Mouse (Mus musculus): ENCODE results near the gene Gm39115. TPM values are rescaled to one million over a fixed set of nuclear protein-coding genes. Genes with fewer than 3 reads are reported as not detected.
A peak's percentile ranks its signal among the peaks of the same experiment; 100 is the strongest.
"Not testable (repeated sequence)": the region's sequence is repeated elsewhere in the genome, so short reads cannot be mapped to it uniquely, and the experiment has no call there.

Gm39115 gene
- polyA plus RNA-seq (2016; fragmentation: Nextera tagmentation; extraction: Ambion mirVana), result not detected in 2 replicates

DNA sequence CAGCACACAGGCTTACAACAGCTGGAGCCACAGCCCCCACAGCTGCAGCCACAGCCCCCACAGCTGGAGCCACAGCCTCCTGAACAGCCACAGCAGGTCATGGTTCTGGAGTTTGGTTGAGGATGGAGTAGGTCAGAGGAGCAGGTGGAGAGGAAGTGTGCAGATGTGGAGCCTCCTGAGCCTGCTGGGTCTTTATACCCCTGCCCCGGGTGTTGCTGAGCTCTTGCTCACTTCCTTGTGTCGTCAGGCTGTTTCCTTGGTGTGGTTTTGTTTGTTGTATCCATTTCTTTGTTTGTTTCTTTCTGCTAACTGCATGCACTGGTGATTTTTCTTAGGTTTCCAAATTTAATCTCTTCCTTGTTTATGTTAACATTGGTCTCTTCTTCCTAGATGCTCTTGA lies at the start of gene Gm39115:
Gm39115 (minus strand) TSS at position 101 of the 400 bp plus-strand sequence.
- not testable (repeated sequence) for H3K4me1 ChIP-seq; DNase-seq (ENCODE audit: low spot score); H3K9me3 ChIP-seq; H3K36me3 ChIP-seq (replicated peaks); H3K27me3 ChIP-seq (replicated peaks; ENCODE audit: low read depth, poor library complexity, severe bottlenecking); H3K4me3 ChIP-seq; H3K27ac ChIP-seq (replicated peaks)
- WGBS, result 54% methylated on average over 2 of the region's 2 CpGs

DNA sequence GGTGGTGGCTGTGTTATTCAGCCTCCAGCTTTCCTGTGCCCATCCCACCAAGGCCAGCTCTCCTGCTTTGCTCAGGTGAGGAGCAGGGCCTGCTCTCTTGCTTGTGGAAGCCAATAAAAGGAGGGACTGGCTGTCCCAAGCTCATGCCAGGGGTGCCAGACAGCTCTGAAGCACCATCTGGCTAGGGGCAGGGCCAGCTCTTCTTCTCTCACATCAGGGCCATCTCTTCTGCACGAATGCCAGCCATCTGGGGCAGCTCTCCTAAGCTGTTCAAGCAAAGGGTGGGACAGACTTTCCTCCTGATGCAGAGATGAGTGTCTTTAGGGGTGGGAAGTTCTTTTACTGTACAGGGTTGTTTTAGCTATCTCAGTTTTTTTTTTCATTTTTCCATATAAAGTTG lies 45.2 kb upstream of the Gm39115 start:
- H3K4me3 ChIP-seq, result no peak overlapping the region
- H3K9me3 ChIP-seq, result no peaks in the 10 kb centered on the region
- DNase-seq (ENCODE audit: low spot score), result no peak
- H3K36me3 ChIP-seq (replicated peaks), result no peaks in the 10 kb centered on the region
- H3K4me1 ChIP-seq, result no peaks in the 10 kb centered on the region
- 49% methylated on average over 1 of the region's 1 CpGs for WGBS
- H3K27me3 ChIP-seq (replicated peaks; ENCODE audit: low read depth, poor library complexity, severe bottlenecking), result no peaks in the 10 kb centered on the region
- no peak overlapping the region for H3K27ac ChIP-seq (replicated peaks)

DNA sequence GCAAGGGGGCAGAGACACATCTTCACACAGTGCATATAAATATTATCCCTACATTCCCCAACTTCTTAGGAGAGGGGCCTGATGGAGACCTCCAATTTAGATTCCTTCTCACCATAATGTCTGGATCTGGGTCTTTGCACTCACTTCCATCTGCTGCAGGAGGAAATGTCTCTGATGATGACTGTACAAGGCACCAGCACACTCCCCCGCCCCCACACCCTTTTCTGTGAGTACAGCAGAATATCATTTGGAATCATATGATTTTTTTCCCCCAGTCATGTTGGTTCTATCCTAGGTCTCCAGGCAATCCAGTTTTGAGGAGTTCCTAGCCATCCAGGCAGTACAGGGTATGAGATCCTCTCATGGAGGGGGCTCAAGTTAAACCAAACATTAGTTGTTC lies 42.9 kb upstream of the Gm39115 start:
- no peaks in the 10 kb centered on the region for H3K4me1 ChIP-seq
- no peak for DNase-seq (ENCODE audit: low spot score)
- 73% methylated on average over 1 of the region's 1 CpGs for WGBS

DNA sequence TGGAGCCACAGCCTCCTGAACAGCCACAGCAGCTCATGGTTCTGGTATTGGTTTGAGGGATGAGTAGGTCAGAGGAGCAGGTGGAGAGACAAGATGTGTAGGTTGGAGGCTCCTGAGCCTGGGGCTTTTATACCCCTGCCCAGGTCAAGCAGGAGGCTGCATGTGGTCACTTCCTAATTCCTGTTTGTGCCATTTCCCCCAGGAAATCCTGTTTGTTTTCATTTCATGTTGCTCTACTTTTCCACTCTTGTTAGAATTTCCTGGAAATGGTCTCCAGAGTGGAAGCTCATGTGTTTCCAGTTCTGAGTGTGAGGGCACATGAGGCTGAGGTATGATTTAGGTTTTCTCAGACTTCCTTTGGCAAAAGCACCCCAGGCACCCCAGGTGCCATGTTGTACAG lies 40.1 kb upstream of the Gm39115 start, which contains the start of gene Krtap5-2:
Krtap5-2 (minus strand) TSS at position 101 of the 400 bp plus-strand sequence.
- H3K27ac ChIP-seq (replicated peaks); H3K36me3 ChIP-seq (replicated peaks); DNase-seq (ENCODE audit: low spot score); H3K27me3 ChIP-seq (replicated peaks; ENCODE audit: low read depth, poor library complexity, severe bottlenecking); H3K4me1 ChIP-seq; H3K4me3 ChIP-seq; H3K9me3 ChIP-seq: not testable (repeated sequence)

More for the DNA sequence above, 42.9 kb upstream of the Gm39115 start:
- no peak overlapping the region for H3K4me3 ChIP-seq
- H3K9me3 ChIP-seq, result no peaks in the 10 kb centered on the region
- no peak overlapping the region for H3K27ac ChIP-seq (replicated peaks)
- no peaks in the 10 kb centered on the region for H3K27me3 ChIP-seq (replicated peaks; ENCODE audit: low read depth, poor library complexity, severe bottlenecking)
- no peaks in the 10 kb centered on the region for H3K36me3 ChIP-seq (replicated peaks)

DNA sequence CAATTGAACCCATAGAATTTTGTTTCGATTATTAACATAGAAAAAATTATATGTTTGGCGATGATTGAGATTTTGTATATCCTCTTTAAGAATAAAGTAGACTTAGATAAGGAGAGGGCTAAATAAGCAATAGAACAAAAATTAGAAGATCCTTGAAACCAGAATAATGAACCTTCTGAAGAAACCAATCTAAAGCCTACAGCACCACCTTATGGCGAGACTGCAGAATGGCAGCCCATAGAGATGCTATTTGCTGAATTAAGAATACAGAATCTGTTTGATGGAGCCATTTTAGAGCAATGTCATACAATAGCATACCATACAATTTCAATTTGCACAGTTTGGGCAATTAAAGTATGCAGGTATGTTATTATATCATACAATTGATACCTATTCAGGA lies 34.0 kb upstream of the Gm39115 start:
- H3K4me3 ChIP-seq, result no peak overlapping the region
- H3K36me3 ChIP-seq (replicated peaks), result no peaks in the 10 kb centered on the region
- no peak overlapping the region for H3K27ac ChIP-seq (replicated peaks)
- H3K27me3 ChIP-seq (replicated peaks; ENCODE audit: low read depth, poor library complexity, severe bottlenecking), result no peaks in the 10 kb centered on the region
- H3K4me1 ChIP-seq, result no peaks in the 10 kb centered on the region
- no peaks in the 10 kb centered on the region for H3K9me3 ChIP-seq
- WGBS, result 47% methylated on average over 3 of the region's 3 CpGs
- DNase-seq (ENCODE audit: low spot score), result no peak

DNA sequence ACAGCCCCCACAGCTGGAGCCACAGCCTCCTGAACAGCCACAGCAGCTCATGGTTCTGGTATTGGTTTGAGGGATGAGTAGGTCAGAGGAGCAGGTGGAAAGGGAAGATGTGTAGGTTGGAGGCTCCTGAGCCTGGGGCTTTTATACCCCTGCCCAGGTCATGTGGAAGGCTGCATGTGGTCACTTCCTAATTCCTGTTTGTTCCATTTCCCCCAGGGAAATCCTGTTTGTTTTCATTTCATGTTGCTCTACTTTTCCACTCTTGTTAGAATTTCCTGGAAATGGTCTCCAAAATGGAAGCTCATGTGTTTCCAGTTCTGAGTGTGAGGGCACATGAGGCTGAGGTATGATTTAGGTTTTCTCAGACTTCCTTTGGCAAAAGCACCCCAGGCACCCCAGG lies 29.8 kb upstream of the Gm39115 start, which contains the start of gene Gm4553:
Gm4553 (minus strand) TSS at position 101 of the 400 bp plus-strand sequence.
- not testable (repeated sequence) for H3K9me3 ChIP-seq; H3K27ac ChIP-seq (replicated peaks); H3K4me1 ChIP-seq; H3K27me3 ChIP-seq (replicated peaks; ENCODE audit: low read depth, poor library complexity, severe bottlenecking); H3K4me3 ChIP-seq; H3K36me3 ChIP-seq (replicated peaks); DNase-seq (ENCODE audit: low spot score)

DNA sequence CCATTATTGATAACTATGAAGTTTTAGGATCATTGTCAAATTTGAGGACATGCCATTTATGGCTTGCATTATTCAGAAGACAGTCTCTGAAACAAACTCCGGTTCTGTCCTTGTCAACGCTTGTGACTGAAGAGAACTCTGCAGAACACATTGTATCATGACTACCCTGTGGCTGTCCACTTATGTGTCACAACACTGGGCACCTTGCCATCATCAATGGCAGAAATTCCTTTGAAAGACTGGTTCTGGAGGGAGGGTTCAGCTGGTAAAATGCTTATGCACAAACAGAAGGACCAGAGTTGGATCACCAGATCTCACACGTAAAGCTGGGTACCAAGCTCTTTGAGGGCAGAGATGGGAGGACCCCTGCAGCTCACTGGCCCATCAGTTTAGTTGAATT lies 23.5 kb upstream of the Gm39115 start:
- no peak overlapping the region for H3K27ac ChIP-seq (replicated peaks)
- H3K36me3 ChIP-seq (replicated peaks), result no peaks in the 10 kb centered on the region
- no peaks in the 10 kb centered on the region for H3K9me3 ChIP-seq
- no peaks in the 10 kb centered on the region for H3K27me3 ChIP-seq (replicated peaks; ENCODE audit: low read depth, poor library complexity, severe bottlenecking)
- no peak overlapping the region for H3K4me3 ChIP-seq
- no peak for DNase-seq (ENCODE audit: low spot score)
- no peaks in the 10 kb centered on the region for H3K4me1 ChIP-seq
- WGBS, result 93% methylated on average over 3 of the region's 3 CpGs

DNA sequence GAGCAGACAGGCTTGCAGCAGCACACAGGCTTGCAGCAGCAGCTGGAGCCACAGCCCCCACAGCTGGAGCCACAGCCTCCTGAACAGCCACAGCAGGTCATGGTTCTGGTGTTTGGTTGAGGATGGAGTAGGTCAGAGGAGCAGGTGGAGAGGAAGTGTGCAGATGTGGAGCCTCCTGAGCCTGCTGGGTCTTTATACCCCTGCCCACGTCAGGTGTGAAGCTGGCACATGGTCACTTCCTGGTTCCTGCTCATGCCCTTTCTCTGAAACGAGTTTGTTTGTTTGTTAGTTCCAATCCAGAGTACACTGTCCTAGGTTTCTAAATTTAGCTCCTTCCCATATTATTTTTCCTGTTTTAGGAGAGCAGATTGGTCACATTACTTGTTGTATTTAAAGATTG lies 21.2 kb upstream of the Gm39115 start, which contains the start of gene Gm29735:
Gm29735 (minus strand) TSS at position 101 of the 400 bp plus-strand sequence.
- 52% methylated on average over 2 of the region's 2 CpGs for WGBS
- H3K4me3 ChIP-seq; DNase-seq (ENCODE audit: low spot score); H3K4me1 ChIP-seq; H3K27ac ChIP-seq (replicated peaks); H3K27me3 ChIP-seq (replicated peaks; ENCODE audit: low read depth, poor library complexity, severe bottlenecking); H3K36me3 ChIP-seq (replicated peaks); H3K9me3 ChIP-seq: not testable (repeated sequence)

DNA sequence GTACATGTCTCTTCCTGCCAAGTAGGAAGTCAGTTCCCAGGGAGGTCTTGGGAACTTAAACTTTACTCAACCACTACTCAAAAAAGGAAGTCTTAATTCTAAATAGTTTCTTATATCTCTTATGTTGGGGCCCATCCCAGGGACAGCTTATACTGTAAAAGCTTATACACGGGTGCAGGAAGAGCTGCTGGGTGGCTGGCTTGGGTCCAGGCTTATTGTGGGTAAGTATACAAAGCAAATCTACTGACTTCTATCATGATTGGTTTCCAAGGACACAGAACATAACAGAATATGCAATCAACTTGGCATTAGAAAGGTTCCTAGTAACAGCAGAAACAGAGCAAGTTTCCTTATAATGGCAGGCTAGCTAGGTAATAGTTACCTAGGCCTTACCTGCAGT lies 19.5 kb upstream of the Gm39115 start:
- no peaks in the 10 kb centered on the region for H3K9me3 ChIP-seq

DNA sequence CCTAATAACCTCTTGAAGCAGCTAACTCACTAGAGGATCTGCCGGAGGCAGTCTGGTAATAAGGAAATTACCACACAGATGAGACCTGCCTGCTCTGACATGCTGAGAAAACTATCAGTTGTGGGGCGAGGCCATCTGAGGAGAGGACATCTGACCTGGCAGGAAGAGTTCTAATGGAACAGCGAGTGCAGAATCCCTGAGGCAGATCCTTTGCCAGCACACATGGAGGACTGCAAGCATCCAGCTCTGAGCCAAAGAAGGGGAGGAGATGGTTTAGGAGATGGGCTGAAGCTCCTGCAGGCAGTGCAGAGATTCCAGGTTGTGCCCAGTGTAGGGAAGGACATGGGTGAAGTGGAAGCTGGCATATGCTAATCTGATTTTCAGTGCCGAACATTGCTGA lies 16.4 kb upstream of the Gm39115 start:
- Histone ChIP-seq H3K4me1 (no peaks in the 10 kb centered on the region), H3K9me3 (no peaks in the 10 kb centered on the region), H3K27ac (replicated peaks) (no peak overlapping the region), H3K36me3 (replicated peaks) (no peaks in the 10 kb centered on the region), H3K27me3 (replicated peaks; ENCODE audit: low read depth, poor library complexity, severe bottlenecking) (no peaks in the 10 kb centered on the region), H3K4me3 (no peak overlapping the region)
- no peak for DNase-seq (ENCODE audit: low spot score)
- 85% methylated on average over 4 of the region's 4 CpGs for WGBS

More for the DNA sequence above, 19.5 kb upstream of the Gm39115 start:
- WGBS, result 79% methylated on average over 1 of the region's 1 CpGs
- DNase-seq (ENCODE audit: low spot score), result no peak
- H3K27ac ChIP-seq (replicated peaks), result no peak overlapping the region
- no peaks in the 10 kb centered on the region for H3K27me3 ChIP-seq (replicated peaks; ENCODE audit: low read depth, poor library complexity, severe bottlenecking)
- no peaks in the 10 kb centered on the region for H3K4me1 ChIP-seq
- H3K4me3 ChIP-seq, result no peak overlapping the region
- H3K36me3 ChIP-seq (replicated peaks), result no peaks in the 10 kb centered on the region

DNA sequence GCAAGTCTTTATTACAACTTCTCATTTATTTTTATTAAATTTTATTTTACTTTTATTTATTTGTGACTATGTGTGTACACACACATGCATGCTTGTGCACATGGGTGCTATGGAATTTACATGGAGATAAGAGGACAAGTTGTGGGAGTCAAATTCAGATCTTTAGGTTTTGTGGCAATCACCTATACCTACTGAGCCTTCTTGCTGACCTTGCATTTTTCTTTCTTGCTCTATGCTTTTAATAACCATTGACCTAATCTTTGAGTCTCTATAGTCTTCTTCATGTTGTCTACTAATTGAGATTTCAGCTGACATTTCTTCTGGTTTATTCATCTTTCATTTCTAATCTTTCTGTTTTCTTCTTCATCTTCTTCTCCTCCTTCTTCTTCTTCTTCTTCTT lies 12.8 kb upstream of the Gm39115 start:
- no peak for DNase-seq (ENCODE audit: low spot score)

DNA sequence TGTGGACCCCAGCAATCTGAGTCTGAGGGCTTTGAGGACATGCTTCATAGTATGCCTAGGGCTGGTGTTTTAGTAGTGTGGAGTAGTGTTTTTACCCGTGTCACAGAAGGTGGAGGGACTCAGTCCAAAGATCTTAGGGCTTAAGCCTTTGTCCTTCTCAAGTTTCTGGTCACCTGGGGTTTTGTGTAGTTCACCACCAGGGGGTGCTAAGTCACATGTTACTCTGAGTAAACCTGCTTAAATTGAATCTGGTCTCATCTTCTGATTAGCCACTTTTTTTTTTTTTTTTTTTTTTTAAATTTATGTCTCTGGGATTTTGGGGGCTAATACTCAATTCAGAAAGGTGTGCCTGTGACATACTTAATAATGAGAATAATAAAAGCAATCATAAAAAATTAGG lies 10.2 kb upstream of the Gm39115 start:
- no peaks in the 10 kb centered on the region for H3K36me3 ChIP-seq (replicated peaks)
- H3K27ac ChIP-seq (replicated peaks), result no peak overlapping the region
- WGBS, result 0% methylated on average over 1 of the region's 1 CpGs
- H3K27me3 ChIP-seq (replicated peaks; ENCODE audit: low read depth, poor library complexity, severe bottlenecking), result no peaks in the 10 kb centered on the region
- H3K9me3 ChIP-seq, result no peaks in the 10 kb centered on the region
- no peak overlapping the region for H3K4me3 ChIP-seq
- DNase-seq (ENCODE audit: low spot score), result peak; percentile 61
- no peaks in the 10 kb centered on the region for H3K4me1 ChIP-seq

More for the DNA sequence above, 12.8 kb upstream of the Gm39115 start:
- Histone ChIP-seq H3K4me3 (no peak overlapping the region), H3K27ac (replicated peaks) (no peak overlapping the region), H3K36me3 (replicated peaks) (no peaks in the 10 kb centered on the region), H3K9me3 (no peaks in the 10 kb centered on the region), H3K27me3 (replicated peaks; ENCODE audit: low read depth, poor library complexity, severe bottlenecking) (no peaks in the 10 kb centered on the region), H3K4me1 (no peaks in the 10 kb centered on the region)

DNA sequence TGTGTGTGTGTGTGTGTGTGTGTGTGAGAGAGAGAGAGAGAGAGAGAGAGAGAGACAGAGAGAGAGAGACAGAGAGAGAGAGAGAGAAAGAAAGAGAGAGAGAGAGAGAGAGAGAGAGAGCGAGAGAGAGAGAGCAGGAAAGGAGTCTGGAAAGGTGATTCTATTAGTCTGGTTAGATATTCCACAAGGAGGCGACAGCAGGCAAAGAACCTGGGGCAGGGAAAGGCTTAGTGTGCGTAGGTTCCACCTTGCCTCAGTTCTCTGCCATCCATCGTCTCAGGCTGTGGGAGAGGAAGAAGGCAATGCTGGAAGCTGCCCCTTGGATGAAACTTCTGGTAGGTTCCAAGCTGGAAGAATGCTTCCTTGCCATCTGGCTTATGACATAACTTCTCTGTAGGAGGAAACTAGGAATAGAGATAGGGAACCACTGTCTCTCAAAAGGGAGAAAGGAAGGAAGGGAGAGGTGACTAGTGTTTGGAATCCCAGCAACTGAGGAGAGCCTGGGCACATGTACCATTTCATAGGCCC lies 9.6 kb upstream of the Gm39115 start:
- Histone ChIP-seq H3K9me3 (no peaks in the 10 kb centered on the region), H3K27me3 (replicated peaks; ENCODE audit: low read depth, poor library complexity, severe bottlenecking) (no peaks in the 10 kb centered on the region), H3K4me1 (no peaks in the 10 kb centered on the region), H3K4me3 (no peak overlapping the region), H3K36me3 (replicated peaks) (no peaks in the 10 kb centered on the region), H3K27ac (replicated peaks) (no peak overlapping the region)
- 47% methylated on average over 4 of the region's 4 CpGs for WGBS
- DNase-seq (ENCODE audit: low spot score), result no peak

DNA sequence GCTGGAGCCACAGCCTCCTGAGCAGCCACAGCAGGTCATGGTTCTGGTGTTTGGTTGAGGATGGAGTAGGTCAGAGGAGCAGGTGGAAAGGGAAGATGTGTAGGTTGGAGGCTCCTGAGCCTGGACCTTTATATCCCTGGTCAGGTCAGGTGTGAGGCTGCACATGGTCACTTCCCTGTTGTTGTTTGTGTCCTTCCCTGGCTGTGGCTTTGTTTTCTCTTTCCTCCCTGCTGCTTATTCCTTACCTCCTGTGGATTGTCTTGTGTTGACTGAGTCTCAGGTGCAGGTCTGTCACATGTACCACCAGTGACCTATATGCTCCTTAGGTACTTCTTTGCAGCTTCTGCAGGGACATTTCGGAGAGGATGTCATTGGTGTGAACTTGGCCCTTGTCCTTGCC lies 8.7 kb upstream of the Gm39115 start, which contains the start of gene Gm45337:
Gm45337 (minus strand) TSS at position 101 of the 400 bp plus-strand sequence.
- Histone ChIP-seq H3K27ac (replicated peaks) (no peak within 1 kb of the TSS), H3K27me3 (replicated peaks; ENCODE audit: low read depth, poor library complexity, severe bottlenecking) (no peaks in the 10 kb centered on the region), H3K4me1 (no peaks in the 10 kb centered on the region), H3K36me3 (replicated peaks) (no peaks in the 10 kb centered on the region), H3K4me3 (no peak within 1 kb of the TSS), H3K9me3 (no peaks in the 10 kb centered on the region)
- no peak for DNase-seq (ENCODE audit: low spot score)
- 78% methylated on average over 1 of the region's 1 CpGs for WGBS

All from embryonic facial prominence, embryonic 10.5 days (tissue).